Mouse (Mus musculus): ENCODE data around the gene Tmem40.

GRCm38 (mm10) chr6:115743569-115743968 lies 18.6 kb downstream of the Tmem40 start:
- no peak for TF ChIP-seq USF1 (IDR thresholded peaks at IDR 0.05; ENCODE audit: low read depth)
- no peak for TF ChIP-seq POLR2A (IDR thresholded peaks at IDR 0.05; ENCODE audit: insufficient read length, low read depth)
- TF ChIP-seq MYOG (IDR thresholded peaks at IDR 0.05; ENCODE audit: control insufficient read depth in 1 of 3, insufficient read depth in 1 of 3, insufficient read length in 2 of 3, low read depth in 2 of 3), result no peak
- TF ChIP-seq CEBPB (IDR thresholded peaks at IDR 0.05; ENCODE audit: insufficient read depth, poor library complexity, severe bottlenecking), result no peak
- no peak for TF ChIP-seq POLR2AphosphoS2 (IDR thresholded peaks at IDR 0.05; ENCODE audit: insufficient read length, low read depth)
- no peak for TF ChIP-seq MAX (IDR thresholded peaks at IDR 0.05; ENCODE audit: low read depth)
- TF ChIP-seq SRF (IDR thresholded peaks at IDR 0.05; ENCODE audit: control insufficient read depth, insufficient read length, low read depth), result no peak
- no peak for TF ChIP-seq TCF12 (IDR thresholded peaks at IDR 0.05; ENCODE audit: insufficient read depth, poor library complexity, severe bottlenecking)
- TF ChIP-seq E2F4 (IDR thresholded peaks at IDR 0.05; ENCODE audit: insufficient read depth), result no peak
